Mouse (Mus musculus): ENCODE results near the gene Atxn1. TPM values are rescaled to one million over a fixed set of nuclear protein-coding genes. Genes with fewer than 3 reads are reported as not detected.
A peak's percentile ranks its signal among the peaks of the same experiment; 100 is the strongest.

Atxn1 gene
- polyA plus RNA-seq, 1 experiment from 2014 or later = 8.5 TPM

- no peak overlapping the region for H3K4me3 ChIP-seq
- no peak overlapping the region for H3K4me2 ChIP-seq
- no peak for ATAC-seq (ENCODE audit: borderline replicate concordance, extremely low read depth, low FRiP score, low TSS enrichment)
- WGBS = 65% methylated on average over 8 of the region's 8 CpGs
- no peaks in the 10 kb centered on the region for H3K9me3 ChIP-seq
- no peaks in the 10 kb centered on the region for H3K36me3 ChIP-seq
- H3K4me1 ChIP-seq = peaks cover 25% of the 10 kb centered on the region
- H3K9ac ChIP-seq = no peak overlapping the region
- no peaks in the 10 kb centered on the region for H3K27me3 ChIP-seq
- H3K27ac ChIP-seq = peak overlapping the region; percentile 19
These were observed 215.6 kb downstream of the Atxn1 start for GRCm38 (mm10) chr13:45749222-45749621.

- peak overlapping the region; percentile 19; the same call in 1 of the 2 replicates for H3K27ac ChIP-seq
These were observed 216.1 kb downstream of the Atxn1 start for GRCm38 (mm10) chr13:45748691-45749090.

GRCm38 (mm10) chr13:45745851-45746773, 218.7 kb downstream of the Atxn1 start:
- H3K9me3 ChIP-seq = no peaks in the 10 kb centered on the region
- peaks cover 21% of the 10 kb centered on the region for H3K4me1 ChIP-seq
- no peaks in the 10 kb centered on the region for H3K36me3 ChIP-seq
- H3K9ac ChIP-seq = no peak overlapping the region
- H3K27me3 ChIP-seq = no peaks in the 10 kb centered on the region
- H3K4me2 ChIP-seq = no peak overlapping the region
- no peak for ATAC-seq (ENCODE audit: borderline replicate concordance, extremely low read depth, low FRiP score, low TSS enrichment)
- WGBS = 61% methylated on average over 12 of the region's 12 CpGs
- H3K27ac ChIP-seq = no peak overlapping the region
- H3K4me3 ChIP-seq = no peak overlapping the region

More at GRCm38 (mm10) chr13:45748691-45749090, 216.1 kb downstream of the Atxn1 start:
- Histone ChIP-seq H3K9ac (no peak overlapping the region), H3K36me3 (no peaks in the 10 kb centered on the region), H3K27me3 (no peaks in the 10 kb centered on the region), H3K4me3 (no peak overlapping the region), H3K4me2 (no peak overlapping the region), H3K4me1 (peaks cover 25% of the 10 kb centered on the region), H3K9me3 (no peaks in the 10 kb centered on the region)
- ATAC-seq (ENCODE audit: borderline replicate concordance, extremely low read depth, low FRiP score, low TSS enrichment) = no peak
- WGBS = 32% methylated on average over 4 of the region's 4 CpGs

GRCm38 (mm10) chr13:45744803-45745432, 219.9 kb downstream of the Atxn1 start:
- H3K27me3 ChIP-seq = no peaks in the 10 kb centered on the region
- no peak overlapping the region for H3K4me3 ChIP-seq
- no peak for ATAC-seq (ENCODE audit: borderline replicate concordance, extremely low read depth, low FRiP score, low TSS enrichment)
- no peak overlapping the region for H3K4me2 ChIP-seq
- H3K4me1 ChIP-seq = peaks cover 19% of the 10 kb centered on the region
- H3K9me3 ChIP-seq = no peaks in the 10 kb centered on the region
- no peaks in the 10 kb centered on the region for H3K36me3 ChIP-seq
- H3K9ac ChIP-seq = no peak overlapping the region
- H3K27ac ChIP-seq = no peak overlapping the region
- WGBS = 64% methylated on average over 7 of the region's 7 CpGs

GRCm38 (mm10) chr13:45743848-45744247, 221.0 kb downstream of the Atxn1 start:
- Histone ChIP-seq H3K27me3 (no peaks in the 10 kb centered on the region), H3K4me3 (no peak overlapping the region), H3K9ac (no peak overlapping the region), H3K9me3 (no peaks in the 10 kb centered on the region), H3K4me1 (peaks cover 9% of the 10 kb centered on the region), H3K27ac (no peak overlapping the region), H3K4me2 (no peak overlapping the region), H3K36me3 (no peaks in the 10 kb centered on the region)
- no peak for ATAC-seq (ENCODE audit: borderline replicate concordance, extremely low read depth, low FRiP score, low TSS enrichment)
- WGBS = 67% methylated on average over 7 of the region's 7 CpGs

- no peak for ATAC-seq (ENCODE audit: borderline replicate concordance, extremely low read depth, low FRiP score, low TSS enrichment)
- H3K4me2 ChIP-seq = no peak overlapping the region
- 72% methylated on average over 12 of the region's 12 CpGs for WGBS
These were observed 224.4 kb downstream of the Atxn1 start for GRCm38 (mm10) chr13:45740369-45740768.

GRCm38 (mm10) chr13:45736241-45736640, 228.6 kb downstream of the Atxn1 start:
- Histone ChIP-seq H3K4me3 (no peak overlapping the region), H3K27ac (no peak overlapping the region), H3K9ac (no peak overlapping the region), H3K4me2 (no peak overlapping the region), H3K27me3 (no peaks in the 10 kb centered on the region), H3K9me3 (no peaks in the 10 kb centered on the region), H3K4me1 (no peaks in the 10 kb centered on the region), H3K36me3 (no peaks in the 10 kb centered on the region)
- no peak for ATAC-seq (ENCODE audit: borderline replicate concordance, extremely low read depth, low FRiP score, low TSS enrichment)
- 87% methylated on average over 4 of the region's 4 CpGs for WGBS

More at GRCm38 (mm10) chr13:45740369-45740768, 224.4 kb downstream of the Atxn1 start:
- Histone ChIP-seq H3K36me3 (no peaks in the 10 kb centered on the region), H3K9me3 (no peaks in the 10 kb centered on the region), H3K27ac (no peak overlapping the region), H3K9ac (no peak overlapping the region), H3K27me3 (no peaks in the 10 kb centered on the region), H3K4me3 (no peak overlapping the region), H3K4me1 (no peaks in the 10 kb centered on the region)

GRCm38 (mm10) chr13:45735802-45736201, 229.0 kb downstream of the Atxn1 start:
- H3K4me3 ChIP-seq = no peak overlapping the region
- no peaks in the 10 kb centered on the region for H3K9me3 ChIP-seq
- no peak overlapping the region for H3K27ac ChIP-seq
- H3K4me2 ChIP-seq = no peak overlapping the region
- 94% methylated on average over 3 of the region's 3 CpGs for WGBS
- ATAC-seq (ENCODE audit: borderline replicate concordance, extremely low read depth, low FRiP score, low TSS enrichment) = no peak
- H3K4me1 ChIP-seq = no peaks in the 10 kb centered on the region
- H3K9ac ChIP-seq = no peak overlapping the region
- no peaks in the 10 kb centered on the region for H3K36me3 ChIP-seq
- H3K27me3 ChIP-seq = no peaks in the 10 kb centered on the region

GRCm38 (mm10) chr13:45734531-45734930, 230.3 kb downstream of the Atxn1 start:
- H3K9ac ChIP-seq = no peak overlapping the region
- no peaks in the 10 kb centered on the region for H3K9me3 ChIP-seq
- H3K4me3 ChIP-seq = no peak overlapping the region
- 86% methylated on average over 3 of the region's 3 CpGs for WGBS
- H3K36me3 ChIP-seq = no peaks in the 10 kb centered on the region
- ATAC-seq (ENCODE audit: borderline replicate concordance, extremely low read depth, low FRiP score, low TSS enrichment) = no peak
- no peaks in the 10 kb centered on the region for H3K4me1 ChIP-seq
- no peaks in the 10 kb centered on the region for H3K27me3 ChIP-seq
- no peak overlapping the region for H3K4me2 ChIP-seq
- no peak overlapping the region for H3K27ac ChIP-seq

GRCm38 (mm10) chr13:45732590-45732989, 232.2 kb downstream of the Atxn1 start:
- H3K9me3 ChIP-seq = no peaks in the 10 kb centered on the region
- 58% methylated on average over 6 of the region's 6 CpGs for WGBS
- H3K4me3 ChIP-seq = no peak overlapping the region
- ATAC-seq (ENCODE audit: borderline replicate concordance, extremely low read depth, low FRiP score, low TSS enrichment) = no peak
- H3K27me3 ChIP-seq = no peaks in the 10 kb centered on the region
- no peak overlapping the region for H3K4me2 ChIP-seq
- H3K4me1 ChIP-seq = no peaks in the 10 kb centered on the region
- H3K27ac ChIP-seq = no peak overlapping the region
- H3K36me3 ChIP-seq = no peaks in the 10 kb centered on the region
- no peak overlapping the region for H3K9ac ChIP-seq

- Histone ChIP-seq H3K9me3 (no peaks in the 10 kb centered on the region), H3K4me1 (peaks cover 1% of the 10 kb centered on the region; the same call in 1 of the 2 replicates), H3K36me3 (no peaks in the 10 kb centered on the region), H3K9ac (no peak overlapping the region), H3K4me2 (no peak overlapping the region), H3K27me3 (no peaks in the 10 kb centered on the region), H3K27ac (no peak overlapping the region), H3K4me3 (no peak overlapping the region)
- ATAC-seq (ENCODE audit: borderline replicate concordance, extremely low read depth, low FRiP score, low TSS enrichment) = no peak
These were observed 237.9 kb downstream of the Atxn1 start for GRCm38 (mm10) chr13:45726917-45727316.

GRCm38 (mm10) chr13:45726181-45726580, 238.6 kb downstream of the Atxn1 start:
- 83% methylated on average over 6 of the region's 6 CpGs for WGBS
- H3K27ac ChIP-seq = no peak overlapping the region

More at GRCm38 (mm10) chr13:45726181-45726580, 238.6 kb downstream of the Atxn1 start:
- H3K36me3 ChIP-seq = no peaks in the 10 kb centered on the region
- H3K4me2 ChIP-seq = no peak overlapping the region
- no peak overlapping the region for H3K9ac ChIP-seq
- H3K4me3 ChIP-seq = no peak overlapping the region
- H3K4me1 ChIP-seq = peaks cover 9% of the 10 kb centered on the region; the same call in 1 of the 2 replicates
- ATAC-seq (ENCODE audit: borderline replicate concordance, extremely low read depth, low FRiP score, low TSS enrichment) = no peak
- H3K27me3 ChIP-seq = no peaks in the 10 kb centered on the region
- H3K9me3 ChIP-seq = no peaks in the 10 kb centered on the region

Measured in lung, embryonic 15.5 days (tissue).